Mouse (Mus musculus) thymus, adult 18-20 months (tissue): ENCODE results near the gene Dad1.
"Not testable (repeated sequence)": the region's sequence is repeated elsewhere in the genome, so short reads cannot be mapped to it uniquely, and the experiment has no call there.

ENCODE experiments used
- DNase-seq, 2 experiments: peaks; one replicate each; pipeline ENCODE4 v3.0.0; 2022; ENCODE audit warnings: mixed read lengths in 2 of 2

Gene Dad1

GRCm38 (mm10) chr14:54244183-54244582 lies 9.7 kb downstream of the Dad1 start:
- no peak for DNase-seq

GRCm38 (mm10) chr14:54240542-54240941 lies 13.4 kb downstream of the Dad1 start:
- no peak for DNase-seq

GRCm38 (mm10) chr14:54239002-54239736 lies 14.7 kb downstream of the Dad1 start:
- DNase-seq: peak; percentile 82 to 91

GRCm38 (mm10) chr14:54236881-54237280 lies 17.0 kb downstream of the Dad1 start:
- DNase-seq: no peak

GRCm38 (mm10) chr14:54235825-54236540 lies 17.9 kb downstream of the Dad1 start:
- DNase-seq: no peak

- DNase-seq: no peak
Measured at GRCm38 (mm10) chr14:54234231-54235040, 19.5 kb downstream of the Dad1 start.

GRCm38 (mm10) chr14:54233559-54234143 lies 20.3 kb downstream of the Dad1 start:
- DNase-seq: no peak

- peak; percentile 83 to 94 for DNase-seq
Measured at GRCm38 (mm10) chr14:54232811-54233558, 20.9 kb downstream of the Dad1 start.

GRCm38 (mm10) chr14:54232143-54232542 lies 21.8 kb downstream of the Dad1 start:
- no peak for DNase-seq

- no peak for DNase-seq
Measured at GRCm38 (mm10) chr14:54231176-54231956, 22.5 kb downstream of the Dad1 start.

GRCm38 (mm10) chr14:54230638-54231150 lies 23.2 kb downstream of the Dad1 start:
- DNase-seq: no peak

GRCm38 (mm10) chr14:54229849-54230248 lies 24.1 kb downstream of the Dad1 start:
- not testable (repeated sequence) for DNase-seq

- DNase-seq: no peak
Measured at GRCm38 (mm10) chr14:54228933-54229713, 24.8 kb downstream of the Dad1 start.

- DNase-seq: no peak
Measured at GRCm38 (mm10) chr14:54228501-54228900, 25.4 kb downstream of the Dad1 start.

GRCm38 (mm10) chr14:54227911-54228451 lies 25.9 kb downstream of the Dad1 start:
- DNase-seq: peak; percentile 69 to 86

- DNase-seq: peak; percentile 96 to 99
Measured at GRCm38 (mm10) chr14:54226911-54227811, 26.7 kb downstream of the Dad1 start.

- DNase-seq: no peak
Measured at GRCm38 (mm10) chr14:54225725-54226124, 28.2 kb downstream of the Dad1 start.
